Mouse (Mus musculus): ENCODE data around the gene Fam185a. TPM values are rescaled to one million over a fixed set of nuclear protein-coding genes. Genes with fewer than 3 reads are reported as not detected.

Fam185a gene
- polyA plus RNA-seq, 1 experiment: 2.6 TPM

GRCm38 (mm10) chr5:21426666-21427065 is 1.9 kb downstream of the Fam185a start:
- no peak overlapping the region for H3K4me3 ChIP-seq (ENCODE audit: insufficient read depth, low read depth, low read length)
- no peaks in the 10 kb centered on the region for H3K36me3 ChIP-seq (ENCODE audit: control insufficient read depth, insufficient read depth, low read length)
- WGBS: 96% methylated on average over 6 of the region's 6 CpGs
- H3K27me3 ChIP-seq (replicated peaks; ENCODE audit: control insufficient read depth, insufficient read depth, low read length): no peaks in the 10 kb centered on the region
- H3K4me1 ChIP-seq (ENCODE audit: control insufficient read depth, insufficient read depth, low read length): no peaks in the 10 kb centered on the region; the same call in 1 of the 2 replicates
- no peak overlapping the region for H3K27ac ChIP-seq (ENCODE audit: insufficient read depth, low read depth, low read length)
- no peak for DNase-seq
- TF ChIP-seq POLR2A (IDR thresholded peaks at IDR 0.05; ENCODE audit: low read depth, low read length): no peak
- TF ChIP-seq CTCF (conservative IDR thresholded peaks at IDR 0.05; ENCODE audit: insufficient read depth, insufficient read length, low read depth, low read length): no peak

GRCm38 (mm10) chr5:21434148-21434929 is 9.6 kb downstream of the Fam185a start:
- no peak for DNase-seq
- H3K36me3 ChIP-seq (ENCODE audit: control insufficient read depth, insufficient read depth, low read length): no peaks in the 10 kb centered on the region; the same call in 1 of the 2 replicates
- no peaks in the 10 kb centered on the region for H3K4me1 ChIP-seq (ENCODE audit: control insufficient read depth, insufficient read depth, low read length)
- H3K4me3 ChIP-seq (ENCODE audit: insufficient read depth, low read depth, low read length): no peak overlapping the region
- 69% methylated on average over 11 of the region's 11 CpGs for WGBS
- TF ChIP-seq POLR2A (IDR thresholded peaks at IDR 0.05; ENCODE audit: low read depth, low read length) (no peak), CTCF (conservative IDR thresholded peaks at IDR 0.05; ENCODE audit: insufficient read depth, insufficient read length, low read depth, low read length) (0 out of 2 replicates have a peak, but pooled peaks have one; percentile 8)
- no peaks in the 10 kb centered on the region for H3K27me3 ChIP-seq (replicated peaks; ENCODE audit: control insufficient read depth, insufficient read depth, low read length)
- H3K27ac ChIP-seq (ENCODE audit: insufficient read depth, low read depth, low read length): no peak overlapping the region

- Histone ChIP-seq H3K4me3 (ENCODE audit: insufficient read depth, low read depth, low read length) (no peak overlapping the region), H3K27me3 (replicated peaks; ENCODE audit: control insufficient read depth, insufficient read depth, low read length) (no peaks in the 10 kb centered on the region), H3K27ac (ENCODE audit: insufficient read depth, low read depth, low read length) (no peak overlapping the region), H3K36me3 (ENCODE audit: control insufficient read depth, insufficient read depth, low read length) (no peaks in the 10 kb centered on the region; the same call in 1 of the 2 replicates), H3K4me1 (ENCODE audit: control insufficient read depth, insufficient read depth, low read length) (0 out of 2 replicates have a peak, but pooled peaks cover 2% of the 10 kb centered on the region)
- 81% methylated on average over 8 of the region's 8 CpGs for WGBS
- TF ChIP-seq POLR2A (IDR thresholded peaks at IDR 0.05; ENCODE audit: low read depth, low read length) (no peak), CTCF (conservative IDR thresholded peaks at IDR 0.05; ENCODE audit: insufficient read depth, insufficient read length, low read depth, low read length) (no peak)
- DNase-seq: no peak
Observed at GRCm38 (mm10) chr5:21436471-21436975, 11.8 kb downstream of the Fam185a start.

- TF ChIP-seq CTCF (conservative IDR thresholded peaks at IDR 0.05; ENCODE audit: insufficient read depth, insufficient read length, low read depth, low read length): no peak
- no peak for TF ChIP-seq POLR2A (IDR thresholded peaks at IDR 0.05; ENCODE audit: low read depth, low read length)
- WGBS: 89% methylated on average over 9 of the region's 9 CpGs
- Histone ChIP-seq H3K27me3 (replicated peaks; ENCODE audit: control insufficient read depth, insufficient read depth, low read length) (no peaks in the 10 kb centered on the region), H3K36me3 (ENCODE audit: control insufficient read depth, insufficient read depth, low read length) (no peaks in the 10 kb centered on the region; the same call in 1 of the 2 replicates), H3K4me3 (ENCODE audit: insufficient read depth, low read depth, low read length) (no peak overlapping the region), H3K27ac (ENCODE audit: insufficient read depth, low read depth, low read length) (no peak overlapping the region), H3K4me1 (ENCODE audit: control insufficient read depth, insufficient read depth, low read length) (0 out of 2 replicates have a peak, but pooled peaks cover 2% of the 10 kb centered on the region)
- no peak for DNase-seq
Observed at GRCm38 (mm10) chr5:21438428-21438827, 13.7 kb downstream of the Fam185a start.

- H3K27me3 ChIP-seq (replicated peaks; ENCODE audit: control insufficient read depth, insufficient read depth, low read length): no peaks in the 10 kb centered on the region
- no peak overlapping the region for H3K27ac ChIP-seq (ENCODE audit: insufficient read depth, low read depth, low read length)
- no peak for DNase-seq
- H3K4me3 ChIP-seq (ENCODE audit: insufficient read depth, low read depth, low read length): no peak overlapping the region
- 89% methylated on average over 7 of the region's 7 CpGs for WGBS
- 0 out of 2 replicates have a peak, but pooled peaks cover 2% of the 10 kb centered on the region for H3K4me1 ChIP-seq (ENCODE audit: control insufficient read depth, insufficient read depth, low read length)
- no peaks in the 10 kb centered on the region; the same call in 1 of the 2 replicates for H3K36me3 ChIP-seq (ENCODE audit: control insufficient read depth, insufficient read depth, low read length)
- TF ChIP-seq CTCF (conservative IDR thresholded peaks at IDR 0.05; ENCODE audit: insufficient read depth, insufficient read length, low read depth, low read length): no peak
- TF ChIP-seq POLR2A (IDR thresholded peaks at IDR 0.05; ENCODE audit: low read depth, low read length): no peak
Observed at GRCm38 (mm10) chr5:21439446-21440110, 14.8 kb downstream of the Fam185a start.

GRCm38 (mm10) chr5:21440833-21441530 is 16.2 kb downstream of the Fam185a start:
- peak; percentile 24 for DNase-seq
- 45% methylated on average over 8 of the region's 8 CpGs for WGBS
- TF ChIP-seq CTCF (conservative IDR thresholded peaks at IDR 0.05; ENCODE audit: insufficient read depth, insufficient read length, low read depth, low read length): no peak
- TF ChIP-seq POLR2A (IDR thresholded peaks at IDR 0.05; ENCODE audit: low read depth, low read length): no peak
- H3K27me3 ChIP-seq (replicated peaks; ENCODE audit: control insufficient read depth, insufficient read depth, low read length): no peaks in the 10 kb centered on the region
- H3K4me3 ChIP-seq (ENCODE audit: insufficient read depth, low read depth, low read length): no peak overlapping the region
- no peaks in the 10 kb centered on the region for H3K36me3 ChIP-seq (ENCODE audit: control insufficient read depth, insufficient read depth, low read length)
- H3K27ac ChIP-seq (ENCODE audit: insufficient read depth, low read depth, low read length): no peak overlapping the region
- H3K4me1 ChIP-seq (ENCODE audit: control insufficient read depth, insufficient read depth, low read length): 0 out of 2 replicates have a peak, but pooled peaks cover 2% of the 10 kb centered on the region
